Mouse (Mus musculus): Measurements from ENCODE around the gene Strn. TPM values are rescaled to one million over a fixed set of nuclear protein-coding genes. Genes with fewer than 3 reads are reported as not detected.
"Not testable (repeated sequence)": the region's sequence is repeated elsewhere in the genome, so short reads cannot be mapped to it uniquely, and the experiment has no call there.

Gene Strn
- polyA plus RNA-seq, 2 experiments from 2014 or later: 8.3 to 8.8 TPM

DNA sequence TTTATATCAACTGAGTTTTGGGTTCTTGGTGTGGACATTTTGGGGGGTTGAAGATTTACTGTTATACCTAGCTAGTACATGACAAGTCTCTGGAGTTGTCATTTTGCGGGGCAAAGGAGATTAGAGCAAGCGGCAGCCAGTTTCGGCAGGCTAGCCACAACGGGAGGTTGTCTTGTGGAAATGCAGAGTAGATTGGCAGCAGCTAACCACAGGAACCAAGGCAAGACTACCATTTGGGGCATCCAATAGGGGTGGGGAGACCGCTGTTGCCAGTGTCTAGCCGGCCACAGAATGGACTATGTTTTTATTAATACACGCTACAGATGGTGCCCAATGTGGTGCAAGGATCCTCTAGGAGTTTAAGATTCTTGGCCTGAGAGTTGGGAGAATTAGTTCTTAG lies 28.6 kb downstream of the Strn start:
- ATAC-seq: no peak

DNA sequence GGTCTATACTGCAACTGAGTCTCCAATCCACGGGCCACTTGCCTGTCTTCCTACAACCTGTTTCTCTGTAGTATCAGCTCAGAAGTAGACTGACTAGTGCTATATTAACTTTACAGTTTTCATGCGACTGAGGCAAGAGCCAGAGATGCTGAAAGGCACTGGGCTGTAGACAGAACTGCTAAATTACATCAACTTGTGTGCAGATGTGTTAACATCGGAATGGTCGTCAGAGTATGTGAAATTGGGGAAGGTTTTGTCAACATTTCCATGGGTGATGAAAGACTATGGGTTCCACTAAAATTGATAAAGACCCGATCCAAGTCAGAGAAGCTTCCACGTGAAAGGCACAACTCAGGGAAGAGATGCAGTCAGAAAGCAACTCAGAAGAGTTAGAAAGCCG lies 34.0 kb downstream of the Strn start:
- no peak for ATAC-seq

DNA sequence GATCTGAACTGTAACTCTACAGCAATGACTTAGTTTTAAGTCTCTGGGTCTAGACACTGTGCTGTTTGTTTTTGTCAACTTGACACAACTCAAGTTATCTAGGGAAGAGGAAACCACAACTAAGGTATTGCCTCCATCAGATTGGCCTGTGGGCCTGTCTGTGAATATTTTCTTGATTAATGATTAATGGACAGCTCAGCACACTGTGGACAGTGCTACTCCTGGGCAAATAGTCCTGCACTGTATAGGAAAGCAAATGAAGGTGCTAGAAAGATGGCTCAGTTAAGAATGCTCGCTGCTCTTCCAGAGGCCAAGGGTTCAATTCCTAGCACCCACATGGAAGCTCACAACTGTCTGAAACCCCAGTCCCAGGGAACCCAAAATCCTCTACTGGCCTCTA lies 38.0 kb downstream of the Strn start:
- no peak for ATAC-seq

DNA sequence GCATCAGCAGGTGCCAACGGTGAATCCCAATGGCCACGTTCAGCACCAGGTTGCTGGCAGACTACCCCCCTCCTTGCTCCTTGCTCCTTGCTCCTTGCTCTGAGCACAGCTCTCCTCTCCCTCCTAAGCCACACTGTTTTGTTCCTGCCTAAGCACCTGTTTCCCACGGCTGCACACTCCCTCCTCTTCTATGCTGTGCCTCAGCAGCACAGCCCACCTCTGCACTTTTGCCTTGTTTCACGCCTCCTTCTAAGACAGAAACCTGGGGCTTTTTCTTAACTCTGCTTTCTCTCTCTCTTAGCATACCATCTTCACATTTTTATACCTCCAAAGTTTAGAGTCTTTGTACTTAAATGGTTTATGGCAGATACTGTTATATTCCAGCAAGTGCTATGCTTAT lies 39.5 kb downstream of the Strn start:
- no peak for ATAC-seq

DNA sequence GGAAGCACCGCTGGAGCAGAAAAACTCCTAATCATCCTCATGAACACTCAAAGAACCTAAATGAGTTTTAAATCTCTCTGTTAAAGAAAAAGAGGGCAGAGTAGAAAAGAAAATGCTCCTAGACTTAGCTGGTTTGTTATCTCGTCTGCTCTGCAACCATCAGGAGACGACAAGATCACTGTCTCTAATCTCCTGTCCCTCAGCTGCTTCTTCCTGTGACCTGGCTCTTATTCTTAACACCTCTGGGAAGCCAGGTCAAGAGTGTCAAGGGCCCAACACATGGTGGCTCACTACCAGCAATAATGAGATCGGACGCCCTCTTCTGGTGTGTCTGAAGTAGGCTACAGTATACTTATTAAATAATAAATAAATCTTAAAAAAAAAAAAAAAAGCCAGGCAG lies 40.1 kb downstream of the Strn start:
- ATAC-seq: no peak

DNA sequence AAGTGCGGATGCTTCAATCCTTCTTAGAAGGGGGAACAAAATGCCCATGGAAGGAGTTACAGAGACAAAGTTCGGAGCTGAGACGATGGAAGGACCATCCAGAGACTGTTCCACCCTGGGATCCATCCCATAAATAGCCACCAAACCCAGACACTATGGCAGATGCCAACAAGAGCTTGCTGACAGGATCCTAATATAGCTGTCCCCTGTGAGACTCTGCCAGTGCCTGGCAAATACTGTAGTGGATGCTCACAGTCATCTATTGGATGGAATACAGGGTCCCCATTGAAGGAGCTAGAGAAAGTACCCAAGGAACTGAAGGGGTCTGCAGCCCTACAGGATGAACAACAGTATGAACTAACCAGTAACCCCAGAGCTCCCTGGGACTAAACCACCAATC lies 47.8 kb downstream of the Strn start:
- ATAC-seq: not testable (repeated sequence)

DNA sequence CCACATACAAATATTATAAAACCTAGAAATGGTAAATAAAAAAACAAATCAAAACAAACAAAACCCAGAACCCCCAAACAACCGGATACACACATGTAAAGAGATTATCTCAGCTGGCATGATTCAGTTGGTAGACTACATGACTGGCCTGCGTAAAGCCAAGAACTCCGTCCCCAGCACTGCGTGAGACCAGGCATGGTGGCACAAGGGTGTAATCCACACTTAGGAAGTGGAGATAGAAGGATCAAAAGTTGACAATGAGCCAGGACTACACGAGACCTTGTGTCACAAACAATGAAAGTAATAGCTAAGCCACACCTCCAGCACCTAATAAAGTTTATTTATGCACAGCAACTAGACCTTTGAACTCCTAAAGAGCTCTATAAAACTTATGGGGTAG lies 49.0 kb downstream of the Strn start:
- no peak for ATAC-seq

DNA sequence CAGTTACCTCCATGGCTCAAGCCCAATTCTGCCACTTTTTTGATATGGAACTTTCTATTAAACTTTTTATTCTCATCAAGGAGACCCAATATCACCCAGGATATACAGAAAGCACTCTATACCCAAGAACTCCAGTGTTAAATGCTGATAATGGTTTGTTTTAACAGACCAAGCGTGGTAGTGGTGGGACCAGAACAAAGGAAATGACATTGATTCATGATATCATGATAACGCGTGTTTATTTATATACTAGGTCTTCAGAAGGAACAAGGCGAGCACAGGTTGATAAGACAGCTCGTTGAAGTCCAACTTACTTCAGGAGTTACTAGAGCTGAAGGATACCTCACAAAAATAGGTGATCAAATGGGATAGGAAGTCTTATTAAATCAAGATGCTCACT lies 52.0 kb downstream of the Strn start:
- ATAC-seq: no peak

DNA sequence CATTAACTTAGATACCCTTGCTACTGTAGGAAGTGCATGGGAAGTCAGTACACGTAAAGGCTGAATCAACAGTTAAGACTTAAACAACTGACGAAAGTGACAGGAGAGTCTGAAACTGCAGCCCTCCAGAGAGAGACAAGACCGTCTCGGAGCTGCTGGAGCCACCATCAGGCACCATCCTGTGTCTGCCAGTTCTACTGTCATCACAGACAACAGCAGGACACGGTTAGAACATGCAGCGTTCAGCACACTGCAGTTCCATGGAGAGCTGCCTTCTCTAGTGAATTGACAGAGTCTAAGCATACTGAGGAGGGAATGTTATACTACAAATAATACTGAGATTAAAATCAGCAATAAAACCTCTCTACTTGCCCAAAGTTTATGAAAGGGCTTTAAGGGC lies 54.6 kb downstream of the Strn start:
- no peak for ATAC-seq

DNA sequence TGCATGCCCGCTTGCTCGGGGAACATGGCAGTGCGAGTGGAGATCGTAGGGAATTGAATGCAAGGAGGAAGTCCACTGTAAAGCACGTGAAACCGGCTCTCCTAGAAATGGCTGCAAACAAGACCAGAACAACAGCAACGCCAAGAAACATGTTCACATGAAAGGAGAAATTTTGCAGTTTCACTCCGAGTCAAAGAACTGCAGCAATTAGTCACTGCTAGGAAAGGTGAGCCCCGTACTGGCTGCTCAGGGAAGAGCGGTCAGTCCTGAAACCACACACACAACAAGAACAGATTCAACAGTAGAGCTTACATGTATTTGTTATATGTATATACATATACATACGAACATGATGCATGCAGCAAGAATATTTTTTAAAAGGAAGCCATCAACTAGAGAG lies 57.5 kb downstream of the Strn start:
- no peak for ATAC-seq

DNA sequence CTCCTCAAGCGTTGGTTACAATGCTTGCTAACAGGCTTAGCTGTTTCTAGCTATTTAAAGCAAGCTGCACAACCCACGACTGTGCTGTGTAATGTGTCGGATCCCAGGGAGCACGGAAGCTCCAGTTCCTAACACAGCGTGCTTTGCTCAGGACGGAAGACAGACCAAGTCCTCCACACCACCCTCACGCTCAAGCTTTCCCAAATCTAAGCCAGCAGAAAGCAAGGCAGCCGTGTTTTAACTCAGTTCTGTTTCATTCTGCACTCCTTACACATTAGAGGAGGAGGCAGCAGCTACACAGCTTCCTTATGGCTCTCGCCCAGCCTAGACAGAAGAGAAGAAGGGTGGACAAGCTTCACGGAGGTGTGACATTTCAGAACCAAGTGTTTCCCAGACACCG lies 60.2 kb downstream of the Strn start:
- ATAC-seq: no peak

DNA sequence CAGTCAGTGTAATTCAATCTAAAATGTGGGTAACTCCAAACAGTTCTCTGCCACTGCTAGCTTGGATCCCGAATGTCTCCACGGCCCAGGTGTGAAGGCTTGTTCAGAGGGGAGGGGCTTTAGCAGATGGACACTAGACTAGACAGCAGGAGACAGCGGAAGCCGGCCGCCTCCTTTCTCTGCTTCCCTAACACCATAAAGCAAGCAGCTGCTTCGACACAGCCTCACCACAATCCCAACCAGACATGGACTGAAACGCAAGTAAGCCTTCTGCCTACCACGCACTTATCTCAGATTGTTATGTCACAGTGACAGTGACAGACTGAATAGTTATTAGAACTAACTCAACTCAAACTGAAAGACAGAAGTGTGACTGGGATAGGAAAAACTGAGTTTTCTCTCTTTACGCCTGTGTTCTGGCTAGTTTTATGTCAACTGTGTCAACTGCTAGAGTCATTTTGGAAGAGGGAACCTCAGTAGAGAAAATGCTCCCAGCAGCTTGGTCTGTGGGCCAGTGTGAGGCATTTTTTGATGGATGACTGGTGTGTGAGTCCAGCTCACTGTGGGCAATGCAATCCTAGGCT lies 71.9 kb downstream of the Strn start:
- no peak for ATAC-seq

DNA sequence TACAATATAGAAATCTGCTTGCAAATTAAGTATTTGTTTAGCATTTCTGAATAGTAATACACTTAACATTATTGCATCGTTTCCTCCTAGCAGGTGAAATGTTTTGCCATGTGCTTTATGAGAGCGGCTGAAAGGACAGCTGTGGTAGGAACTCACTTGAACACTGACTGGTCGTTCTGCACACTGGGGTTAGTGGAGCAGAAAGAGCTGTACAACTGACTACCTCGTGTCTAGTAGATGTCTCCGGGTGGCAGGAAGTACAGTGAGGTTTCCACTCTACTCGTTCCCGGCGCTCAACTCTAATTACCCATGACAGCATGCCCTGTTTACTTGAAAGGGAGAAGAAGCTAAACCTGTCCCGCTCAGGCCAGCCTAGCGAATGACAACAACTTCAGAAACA lies 82.2 kb downstream of the Strn start:
- no peak for ATAC-seq

DNA sequence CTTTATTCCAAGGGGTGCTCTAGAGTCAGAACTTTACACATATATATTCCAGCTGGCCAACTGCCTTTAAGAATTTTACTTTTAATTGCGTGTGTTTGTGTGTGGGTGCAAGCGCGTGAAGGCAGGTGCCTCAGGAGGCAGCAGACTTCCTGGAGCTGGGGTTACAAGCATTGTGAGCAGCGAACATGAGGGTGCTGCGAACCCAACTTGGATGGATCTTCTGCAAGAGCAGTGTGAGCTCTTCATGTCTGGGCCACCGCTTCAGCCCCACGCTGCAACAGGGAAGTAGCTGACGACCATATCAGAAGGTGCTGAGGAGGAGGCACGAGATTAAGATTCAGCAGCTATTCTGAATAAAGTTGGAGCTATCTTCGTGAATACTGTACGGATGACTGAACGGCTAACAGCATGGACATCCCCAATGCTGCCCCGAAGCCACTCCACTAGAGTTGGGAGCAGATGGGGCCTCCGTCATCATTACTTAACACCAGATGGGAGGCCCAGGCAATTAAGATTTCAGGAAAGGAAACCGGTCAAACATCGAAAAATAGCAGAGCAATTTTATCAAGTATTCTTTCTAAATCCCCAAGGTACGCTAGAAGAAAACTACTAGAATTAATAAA lies 93.0 kb downstream of the Strn start:
- ATAC-seq: no peak

DNA sequence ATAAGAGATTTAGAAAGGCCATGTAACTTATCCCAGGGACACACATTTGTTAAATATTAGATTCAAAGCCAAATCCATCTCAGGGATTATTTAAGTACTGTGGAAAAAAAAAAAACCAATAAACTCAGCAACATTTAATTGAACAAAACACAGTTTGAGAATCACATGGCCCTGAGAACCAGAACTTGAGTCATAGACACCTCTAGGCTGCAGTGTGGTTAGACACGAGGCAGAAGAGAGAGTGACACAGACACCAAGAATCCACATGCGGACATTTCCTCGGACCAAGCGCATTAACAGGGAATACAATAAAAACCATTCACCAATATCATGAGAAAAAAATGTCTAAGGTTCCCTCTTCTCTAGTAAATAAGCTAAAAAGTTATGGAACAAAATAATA lies 94.7 kb downstream of the Strn start:
- ATAC-seq: no peak

DNA sequence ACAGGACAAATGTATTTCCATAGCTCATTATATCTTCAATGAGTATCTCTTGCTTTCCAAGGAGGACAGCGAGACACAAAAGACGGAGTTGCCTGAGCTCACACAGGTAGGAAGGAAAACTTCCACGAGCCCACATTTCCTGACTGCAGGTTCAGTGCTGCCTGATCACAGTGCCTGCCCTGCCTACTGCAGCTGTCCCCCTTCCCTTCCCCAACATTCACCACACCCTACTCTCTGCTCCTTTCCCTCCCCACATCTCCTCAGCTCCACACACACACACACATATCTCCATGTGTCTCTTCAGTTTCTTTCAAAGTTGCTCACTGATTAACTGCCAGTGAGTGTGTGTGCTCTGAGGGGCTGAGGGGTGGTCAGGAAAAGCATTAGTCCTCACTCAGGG lies 96.6 kb downstream of the Strn start:
- ATAC-seq: no peak

DNA sequence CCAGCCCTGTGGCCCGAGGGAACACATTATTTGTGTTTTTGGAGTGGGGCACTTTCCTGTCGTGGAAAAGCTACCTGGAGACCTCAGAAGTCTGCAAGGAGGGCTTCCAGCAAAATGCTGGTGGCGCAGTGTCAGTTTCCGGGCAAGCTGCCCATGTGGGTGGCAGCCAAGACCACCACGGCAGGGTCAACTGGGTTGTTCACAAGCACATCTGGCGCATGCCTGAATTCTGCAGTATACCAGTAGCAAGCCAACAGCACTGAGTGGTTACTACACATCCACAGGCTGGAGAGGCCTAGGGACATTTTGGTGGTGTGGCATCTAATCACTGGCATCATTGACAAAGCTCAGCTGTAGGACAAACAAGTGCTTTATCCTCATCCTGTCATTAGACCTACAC lies 97.9 kb downstream of the Strn start:
- ATAC-seq: no peak

DNA sequence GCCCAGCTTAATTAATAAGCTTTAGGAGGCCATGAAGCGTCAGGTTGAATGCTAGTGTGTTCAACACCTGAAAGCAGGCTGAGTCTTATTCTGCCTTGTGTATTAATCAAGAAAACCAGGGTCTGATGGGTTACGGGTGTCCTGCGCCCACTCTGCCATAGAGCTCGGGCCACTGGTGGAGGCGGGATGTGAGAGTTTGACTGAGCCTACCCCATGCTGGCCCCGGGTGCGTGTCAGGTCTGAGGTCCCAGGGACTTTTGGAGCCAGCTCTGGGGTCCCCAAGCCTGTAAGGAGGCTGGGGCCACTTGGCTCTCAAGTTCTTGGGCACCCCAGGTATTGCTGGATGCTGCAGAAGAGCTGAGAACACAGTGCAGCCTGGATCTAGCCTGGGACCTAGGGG lies 99.9 kb downstream of the Strn start:
- ATAC-seq: no peak

DNA sequence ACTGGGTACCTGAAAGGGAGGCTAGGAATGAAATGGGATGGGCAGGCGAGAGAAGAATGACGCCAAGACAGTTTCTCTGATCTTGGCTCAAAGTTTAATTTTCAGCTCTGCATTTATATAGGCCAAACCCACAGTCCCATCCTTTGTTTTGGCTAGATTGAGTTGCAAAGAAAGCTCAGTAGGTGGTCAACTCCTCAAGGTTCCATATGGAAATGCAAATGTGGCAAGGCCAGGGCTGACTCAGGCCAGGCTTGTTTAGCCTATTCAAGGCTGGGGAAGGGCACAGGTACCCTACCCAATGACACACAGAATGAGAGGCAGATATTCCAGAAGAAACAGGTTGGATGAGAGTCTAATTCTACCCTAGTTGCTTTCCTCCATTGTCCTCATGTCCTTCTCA lies 101.4 kb downstream of the Strn start:
- ATAC-seq: no peak

DNA sequence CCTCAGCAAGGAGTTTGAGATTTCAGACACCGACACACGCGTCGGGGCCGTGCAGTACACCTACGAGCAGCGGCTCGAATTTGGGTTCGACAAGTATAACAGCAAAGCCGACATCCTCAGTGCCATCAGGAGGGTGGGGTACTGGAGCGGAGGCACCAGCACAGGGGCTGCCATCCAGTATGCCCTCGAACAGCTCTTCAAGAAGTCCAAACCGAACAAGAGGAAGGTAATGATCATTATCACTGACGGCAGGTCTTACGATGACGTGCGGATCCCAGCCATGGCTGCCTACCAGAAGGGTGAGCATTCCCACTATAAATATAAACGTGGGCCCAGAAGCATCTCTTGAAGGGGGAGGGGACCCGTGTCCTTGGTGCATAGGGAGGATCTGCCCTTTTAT lies 112.1 kb downstream of the Strn start:
- no peak for ATAC-seq

DNA sequence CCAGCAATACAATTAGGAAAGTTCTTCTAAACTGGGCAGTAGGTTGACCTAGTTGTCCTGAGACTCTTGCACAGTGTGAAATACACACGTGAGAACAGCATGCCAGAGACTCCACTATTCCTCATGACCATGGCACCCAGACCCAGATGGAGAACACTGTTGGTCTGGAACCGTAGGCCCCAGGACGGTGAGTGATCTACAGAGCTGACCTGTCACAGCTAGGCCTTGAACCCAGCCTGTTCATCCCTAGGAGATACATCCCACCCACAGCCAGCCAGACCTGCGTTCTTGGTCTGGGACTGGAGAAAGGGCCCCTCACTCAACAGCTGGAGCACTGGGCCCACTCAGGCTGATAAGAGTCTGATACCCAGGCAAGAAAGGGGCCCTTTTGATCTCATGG lies 115.1 kb downstream of the Strn start:
- no peak for ATAC-seq

DNA sequence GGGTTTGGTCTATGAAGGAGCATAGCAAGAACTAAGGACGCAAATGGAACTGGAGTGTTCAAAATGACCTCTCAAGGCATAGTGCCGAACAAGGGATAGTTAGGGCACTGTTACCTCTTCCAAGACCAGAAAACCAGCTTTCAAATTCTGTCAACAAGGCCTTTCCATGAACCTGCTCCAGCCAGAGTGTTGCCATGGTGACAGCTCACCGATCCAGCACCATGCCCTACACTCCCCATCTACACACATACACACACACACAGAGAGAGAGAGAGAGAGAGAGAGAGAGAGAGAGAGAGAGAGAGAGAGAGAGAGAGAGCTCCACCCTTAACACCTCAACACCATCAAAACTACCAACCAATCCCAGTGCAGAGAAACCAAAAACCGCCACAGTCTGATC lies 116.3 kb downstream of the Strn start:
- ATAC-seq: no peak

DNA sequence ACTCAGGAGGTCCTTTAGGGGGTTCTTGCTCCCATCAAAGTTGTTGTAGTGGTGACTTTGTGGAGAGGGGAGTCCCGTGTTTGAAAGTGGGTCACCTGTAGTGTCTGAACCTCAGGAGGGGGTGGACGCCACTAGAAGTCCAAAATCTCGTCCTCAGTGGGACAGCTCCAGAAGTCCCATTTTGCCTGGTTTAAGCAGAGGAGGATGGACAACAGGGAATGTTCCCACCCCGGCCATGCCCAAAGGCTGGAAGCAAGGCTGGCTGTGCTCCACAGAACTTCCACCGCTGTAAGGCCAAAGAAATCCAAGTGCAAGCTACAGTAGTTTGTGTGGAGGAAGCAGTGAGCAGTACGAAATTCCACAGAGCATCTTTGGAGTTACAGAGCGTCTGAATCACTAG lies 117.0 kb downstream of the Strn start:
- ATAC-seq: no peak

DNA sequence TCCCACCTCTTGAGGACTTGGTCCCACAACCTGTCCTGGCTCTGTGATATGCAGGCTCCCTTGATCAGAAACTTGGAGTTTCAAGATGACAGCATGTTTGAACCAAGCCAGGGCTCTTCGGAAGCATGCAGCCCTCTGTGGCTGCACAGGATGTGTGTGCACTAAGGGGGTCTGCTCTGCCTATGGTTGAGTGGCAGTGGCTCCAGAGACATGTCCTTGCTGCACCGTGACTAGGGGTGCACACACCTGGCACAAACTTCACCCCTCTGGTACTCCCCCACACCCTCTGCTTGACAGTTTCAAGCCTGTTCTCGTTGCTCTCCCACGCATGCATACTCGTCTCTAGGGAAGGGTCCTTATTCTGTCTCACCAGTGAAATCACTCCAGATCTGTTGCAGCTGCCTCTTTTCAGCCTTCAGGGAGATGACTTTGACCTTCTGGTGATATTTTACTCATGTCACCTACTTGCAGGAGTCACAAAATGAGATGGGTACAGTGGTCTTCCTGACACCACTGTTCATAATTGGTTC lies 118.8 kb downstream of the Strn start:
- ATAC-seq: no peak

DNA sequence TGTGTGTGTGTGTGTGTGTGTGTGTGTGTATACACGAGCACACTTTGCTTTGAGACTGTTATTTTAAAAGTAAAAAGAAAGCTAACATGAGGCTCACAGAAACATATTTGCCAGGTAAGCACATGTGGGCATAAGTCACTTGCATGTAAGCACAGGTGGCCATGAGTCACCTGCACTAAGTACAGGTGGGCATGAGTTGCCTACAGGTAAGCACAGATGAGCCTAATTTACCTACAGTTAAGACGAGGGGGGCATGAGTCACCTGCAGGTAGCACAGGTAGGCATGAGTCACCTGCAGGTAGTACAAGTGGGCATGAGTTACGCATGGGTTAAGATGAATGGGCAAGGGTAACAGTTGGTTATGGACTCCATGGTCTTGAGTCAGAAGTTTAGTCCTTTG lies 121.9 kb downstream of the Strn start:
- no peak for ATAC-seq

Measured in activated CD4-positive, CD25-positive, alpha-beta regulatory T cell, adult 4 months (primary cell).